Mouse (Mus musculus): ENCODE measurements around the gene Gemin5.
"Not testable (repeated sequence)": the region's sequence is repeated elsewhere in the genome, so short reads cannot be mapped to it uniquely, and the experiment has no call there.

Gemin5 gene

DNA sequence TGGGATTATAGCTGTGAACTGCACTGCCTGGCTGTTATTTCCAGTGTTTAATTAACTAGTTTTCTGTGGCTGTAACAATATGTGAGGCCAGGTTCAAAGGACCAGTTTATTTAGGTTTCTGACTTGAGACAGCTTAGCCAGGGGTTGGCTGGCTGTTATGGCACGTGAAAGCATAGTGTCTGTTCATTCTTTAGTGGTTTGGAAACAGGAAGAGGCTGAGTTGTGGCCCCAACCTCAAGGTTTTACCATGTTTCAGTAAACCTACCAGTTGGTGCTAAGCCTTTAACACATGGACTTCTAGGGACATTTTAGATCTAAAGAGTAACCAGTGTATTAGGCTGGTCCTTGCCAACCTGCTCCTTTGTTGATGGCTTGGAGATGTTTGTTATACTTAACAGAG, 51.8 kb downstream of the Gemin5 start:
- no peak for DNase-seq (ENCODE audit: low spot score)

DNA sequence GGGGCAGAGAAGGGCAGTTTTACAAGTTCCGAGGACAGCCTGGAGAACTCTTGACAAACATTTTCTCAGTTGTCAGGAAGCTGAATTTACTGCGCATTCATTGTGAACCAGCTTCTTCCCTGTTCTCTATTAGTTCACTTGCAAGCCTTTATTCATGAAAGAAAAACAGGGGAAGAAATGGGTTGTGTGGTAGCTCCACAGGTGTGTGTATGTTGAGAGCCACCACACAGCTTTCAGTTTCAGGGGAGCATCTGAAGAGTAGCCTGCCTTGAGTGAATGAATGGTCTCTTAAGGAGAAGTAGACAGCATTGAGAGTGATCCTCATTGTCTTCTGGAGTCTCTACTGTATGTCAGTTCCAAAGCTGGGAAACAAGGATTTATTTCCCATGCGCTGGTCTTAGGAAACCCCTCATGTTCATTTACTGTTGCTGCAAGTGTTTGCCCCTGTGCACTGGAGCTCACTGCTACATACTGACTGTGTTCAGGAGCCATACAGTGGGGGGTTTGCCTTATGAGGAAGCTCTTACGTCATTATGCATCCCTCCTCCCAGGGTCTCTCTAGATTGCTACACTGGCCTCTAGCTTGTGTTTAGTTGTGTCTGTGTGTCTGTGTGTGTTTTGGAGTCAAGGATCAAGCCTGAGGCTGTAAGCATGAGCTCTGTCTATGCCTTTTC, 60.5 kb downstream of the Gemin5 start:
- no peak for DNase-seq (ENCODE audit: low spot score)

DNA sequence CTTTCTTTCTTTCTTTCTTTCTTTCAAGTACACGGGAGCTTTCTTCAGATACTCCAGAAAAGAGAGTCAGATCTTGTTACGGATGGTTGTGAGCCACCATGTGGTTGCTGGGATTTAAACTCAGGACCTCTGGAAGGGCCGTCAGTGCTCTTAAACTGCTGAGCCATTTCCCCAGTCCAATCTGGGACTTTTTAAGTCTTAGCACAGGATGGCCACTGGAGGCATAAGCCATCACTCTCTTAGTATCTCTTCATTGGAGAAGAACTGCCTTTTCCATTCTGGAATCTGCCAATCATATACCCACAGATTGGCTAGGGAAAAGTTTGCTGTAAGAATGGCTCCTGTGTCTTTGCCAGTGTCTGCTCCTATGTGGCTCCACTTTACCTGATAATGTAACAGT, 61.3 kb downstream of the Gemin5 start:
- no peak for DNase-seq (ENCODE audit: low spot score)

DNA sequence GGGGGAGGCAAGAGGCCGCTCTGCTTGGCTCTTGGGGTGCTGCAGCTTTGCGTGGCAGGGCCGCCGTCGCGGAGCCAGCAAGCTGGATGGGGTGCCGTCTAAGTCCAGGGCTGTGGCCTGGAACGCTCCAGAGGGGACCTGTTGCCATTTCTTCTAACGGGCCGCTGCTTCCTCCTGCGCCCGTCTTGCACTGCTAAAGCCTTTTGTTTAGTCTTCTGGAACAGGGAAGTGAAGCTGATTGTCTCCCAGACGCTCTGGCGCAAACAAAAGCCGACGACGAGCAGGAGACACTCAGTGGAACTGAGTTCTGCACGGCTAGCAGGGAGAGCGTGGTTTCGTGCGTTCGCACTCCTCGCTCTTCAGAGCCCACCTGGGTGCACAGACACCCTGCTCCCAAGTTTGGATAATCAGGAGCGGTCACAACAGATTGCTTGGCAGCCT, 64.0 kb downstream of the Gemin5 start:
- DNase-seq (ENCODE audit: low spot score) = peak; percentile 50

DNA sequence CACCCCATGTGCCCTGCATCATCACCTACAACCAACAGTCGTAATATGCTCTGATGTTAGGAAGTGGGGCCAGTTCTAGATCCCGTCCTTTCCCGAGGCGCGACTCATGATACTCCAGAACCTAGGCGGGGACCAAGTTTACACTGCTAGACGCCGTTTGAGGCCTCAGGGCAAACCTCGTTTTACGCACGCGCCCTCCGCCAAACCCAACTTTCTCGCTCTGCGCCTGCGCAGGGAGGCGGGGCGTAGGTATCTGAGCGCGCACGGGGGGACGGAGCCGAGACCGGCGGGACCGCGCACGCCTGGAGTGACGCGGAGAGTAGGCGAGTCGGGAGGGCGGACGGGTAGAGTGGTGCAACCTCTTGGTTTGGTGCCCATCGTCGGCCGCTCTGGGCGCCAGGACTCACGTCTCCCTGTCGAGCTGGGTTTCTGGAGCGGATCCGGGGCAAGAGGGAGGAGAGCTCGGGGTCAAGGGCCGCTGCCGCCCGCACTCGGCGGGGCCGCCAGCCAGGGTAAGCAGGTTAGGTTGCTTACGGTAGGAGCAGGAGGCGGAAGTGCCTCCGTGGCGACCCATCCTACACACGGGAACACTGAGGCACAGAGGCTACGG, 64.5 kb downstream of the Gemin5 start, which contains the start of gene Cnot8:
TSS of gene Cnot8 (plus strand) at position 457 of the 610 bp plus-strand sequence.
- DNase-seq (ENCODE audit: low spot score) = peak; percentile 99

DNA sequence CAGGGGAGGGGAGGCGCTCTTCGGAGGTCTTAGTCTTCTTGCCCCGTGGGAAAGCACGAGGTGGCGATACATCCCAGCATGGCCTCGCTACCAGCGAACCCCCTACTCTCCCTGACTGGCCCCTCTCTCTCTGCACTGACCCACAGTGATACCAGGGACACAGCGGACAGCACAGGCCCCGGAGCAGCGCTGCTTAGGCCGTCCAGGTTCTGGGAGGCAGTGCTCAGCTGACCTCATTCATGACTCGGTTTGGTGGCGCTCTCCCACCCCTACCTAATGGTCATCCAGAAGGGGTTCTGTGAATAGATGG, 65.0 kb downstream of the Gemin5 start:
- no peak for DNase-seq (ENCODE audit: low spot score)

DNA sequence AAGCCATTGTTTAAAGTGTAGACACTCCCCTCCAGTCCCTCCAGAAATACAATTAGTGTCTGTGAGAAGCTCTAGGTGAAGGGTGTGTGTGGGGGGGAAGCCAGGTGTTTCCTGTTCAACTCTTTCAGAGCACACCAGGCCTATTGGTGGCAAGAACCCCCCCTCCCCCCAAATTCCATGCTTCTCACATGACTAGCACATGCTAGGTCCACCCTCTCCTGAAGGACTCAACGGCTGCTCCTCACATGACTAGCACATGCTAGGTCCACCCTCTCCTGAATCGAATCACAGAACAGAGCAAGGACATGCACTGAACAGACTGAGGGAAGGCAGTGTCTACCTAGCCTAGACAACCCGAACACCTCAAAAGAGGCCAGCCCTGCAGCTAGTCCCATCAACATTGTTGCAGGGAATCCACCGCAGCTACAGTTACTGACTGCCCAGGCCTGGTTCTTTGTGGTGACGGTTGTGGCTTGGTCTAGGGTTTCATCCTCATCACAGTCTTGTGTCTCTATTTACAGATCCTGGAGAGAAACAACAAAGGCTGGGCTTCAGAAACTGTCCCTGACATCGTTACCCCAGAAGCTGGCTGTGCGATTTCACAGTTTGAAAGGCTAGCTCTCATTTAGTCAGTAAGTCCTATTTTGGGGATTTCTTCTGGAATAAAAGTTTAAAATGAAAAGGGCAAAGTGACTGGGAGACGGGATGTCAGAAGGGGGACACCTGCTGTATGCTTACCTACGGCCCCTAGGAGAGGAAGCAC, 65.6 kb downstream of the Gemin5 start:
- DNase-seq (ENCODE audit: low spot score) = no peak

DNA sequence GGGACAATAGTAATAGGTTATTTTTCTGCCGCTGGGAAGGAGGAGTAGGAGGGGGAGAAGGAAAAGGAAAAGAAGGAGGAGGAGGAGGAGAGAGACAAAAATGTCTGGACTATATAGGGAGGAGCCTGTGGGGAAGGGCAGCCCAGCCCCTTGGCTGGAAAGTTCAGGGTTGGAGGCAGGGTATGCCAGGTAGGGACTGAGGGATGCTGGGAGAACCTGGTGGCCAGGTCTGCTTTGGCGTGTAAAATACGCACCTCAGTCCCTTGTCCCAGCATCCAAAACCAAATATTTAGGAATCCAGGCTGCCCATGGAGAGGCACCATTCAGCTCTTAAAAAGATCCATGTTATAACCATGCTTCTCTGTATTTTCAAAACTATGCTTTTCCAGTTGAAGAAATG, 66.2 kb downstream of the Gemin5 start:
- no peak for DNase-seq (ENCODE audit: low spot score)

DNA sequence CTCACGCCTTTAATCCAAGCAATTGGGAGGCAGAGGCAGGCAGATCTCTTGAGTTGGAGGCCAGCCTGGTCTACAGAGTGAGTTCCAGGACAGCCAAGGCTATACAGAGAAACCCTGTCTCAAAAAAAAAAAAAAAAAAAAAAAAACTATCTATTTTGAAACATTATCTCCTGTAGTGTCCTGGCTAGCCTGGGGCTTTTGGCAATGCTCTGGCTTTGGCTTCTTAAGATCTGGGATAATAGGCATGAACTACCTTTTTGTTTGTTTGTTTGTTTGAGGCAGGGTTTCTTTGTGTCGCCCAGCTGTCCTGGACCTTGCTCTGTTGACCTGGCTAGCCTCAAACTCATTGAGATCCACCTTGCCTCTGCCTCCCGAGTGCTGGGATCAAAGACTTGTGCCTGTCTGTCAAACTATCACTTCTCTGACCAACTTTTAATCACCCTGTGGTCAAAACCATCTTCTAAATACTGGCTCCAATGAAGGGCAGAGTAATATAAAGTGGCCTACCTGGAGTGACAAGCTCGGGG, 67.1 kb downstream of the Gemin5 start:
- no peak for DNase-seq (ENCODE audit: low spot score)

DNA sequence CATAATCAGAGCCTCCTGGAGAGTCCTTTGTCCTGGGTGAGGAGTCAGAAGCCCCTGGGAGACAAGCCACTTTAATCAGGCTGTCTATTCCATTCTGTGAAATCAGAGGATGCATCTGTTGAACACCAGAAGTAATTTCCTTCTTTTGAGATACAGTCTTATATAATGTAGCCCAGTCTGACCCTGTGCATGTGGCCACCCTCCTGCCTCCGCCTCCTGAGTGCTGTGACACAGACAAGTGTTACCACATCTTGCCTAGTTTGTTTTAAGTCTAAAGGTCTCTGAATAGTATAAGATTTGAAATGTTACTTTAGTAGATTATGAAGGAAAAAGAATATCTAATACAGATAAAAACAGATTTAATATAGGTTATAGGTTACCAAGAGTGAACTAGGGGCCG, 68.3 kb downstream of the Gemin5 start:
- DNase-seq (ENCODE audit: low spot score) = no peak

DNA sequence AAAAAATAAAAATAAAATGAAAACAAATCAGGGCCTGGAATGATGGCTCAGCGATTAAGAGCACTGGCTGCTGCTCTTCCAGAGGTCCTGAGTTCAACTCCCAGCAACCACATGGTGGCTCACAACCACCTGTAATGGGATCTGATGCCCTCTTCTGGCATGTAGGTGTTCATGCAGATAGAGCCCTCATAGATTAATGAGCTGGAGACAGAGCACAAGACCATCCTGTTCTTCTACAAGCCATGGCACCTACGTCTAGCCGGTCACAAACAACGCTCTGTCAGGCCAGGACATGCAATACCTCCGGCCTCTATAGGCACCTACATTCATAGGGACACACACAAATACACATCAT, 70.0 kb downstream of the Gemin5 start:
- DNase-seq (ENCODE audit: low spot score) = not testable (repeated sequence)

DNA sequence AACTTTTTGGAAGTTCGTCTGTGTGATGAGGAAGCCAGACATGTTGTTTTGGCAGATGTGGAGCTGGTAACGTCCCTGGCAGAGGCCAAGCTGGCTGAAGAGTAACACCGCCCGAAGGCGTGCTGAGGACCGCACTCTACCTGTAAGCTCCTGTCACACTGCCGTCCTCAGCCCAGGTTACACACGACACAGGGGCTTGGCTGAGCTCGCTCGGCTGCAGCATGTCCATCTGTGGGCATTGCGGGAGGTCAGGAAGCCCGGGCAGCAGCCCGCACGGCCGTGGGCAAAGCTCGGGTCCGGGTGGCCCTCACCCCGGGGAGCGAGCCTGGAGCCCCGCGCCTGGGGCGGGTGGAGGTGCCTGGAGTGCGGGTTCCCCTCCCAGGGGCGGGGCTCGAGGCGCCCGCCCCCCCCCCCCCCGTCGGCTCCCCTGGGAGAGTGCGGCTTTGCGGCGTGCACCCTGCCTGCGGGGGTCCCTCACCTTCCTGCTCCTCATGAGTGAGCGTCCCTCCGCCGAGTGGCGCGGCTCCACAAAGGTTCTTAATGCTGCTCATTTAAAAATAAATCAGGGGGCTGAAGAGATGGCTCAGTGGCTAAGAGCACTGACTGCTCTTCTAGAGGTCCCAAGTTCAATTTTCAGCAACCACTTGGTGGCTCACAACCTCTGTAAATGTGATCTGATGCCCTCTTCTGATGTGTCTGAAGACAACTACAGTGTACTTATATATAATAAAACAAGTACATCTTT, 70.5 kb downstream of the Gemin5 start:
- DNase-seq (ENCODE audit: low spot score) = no peak

DNA sequence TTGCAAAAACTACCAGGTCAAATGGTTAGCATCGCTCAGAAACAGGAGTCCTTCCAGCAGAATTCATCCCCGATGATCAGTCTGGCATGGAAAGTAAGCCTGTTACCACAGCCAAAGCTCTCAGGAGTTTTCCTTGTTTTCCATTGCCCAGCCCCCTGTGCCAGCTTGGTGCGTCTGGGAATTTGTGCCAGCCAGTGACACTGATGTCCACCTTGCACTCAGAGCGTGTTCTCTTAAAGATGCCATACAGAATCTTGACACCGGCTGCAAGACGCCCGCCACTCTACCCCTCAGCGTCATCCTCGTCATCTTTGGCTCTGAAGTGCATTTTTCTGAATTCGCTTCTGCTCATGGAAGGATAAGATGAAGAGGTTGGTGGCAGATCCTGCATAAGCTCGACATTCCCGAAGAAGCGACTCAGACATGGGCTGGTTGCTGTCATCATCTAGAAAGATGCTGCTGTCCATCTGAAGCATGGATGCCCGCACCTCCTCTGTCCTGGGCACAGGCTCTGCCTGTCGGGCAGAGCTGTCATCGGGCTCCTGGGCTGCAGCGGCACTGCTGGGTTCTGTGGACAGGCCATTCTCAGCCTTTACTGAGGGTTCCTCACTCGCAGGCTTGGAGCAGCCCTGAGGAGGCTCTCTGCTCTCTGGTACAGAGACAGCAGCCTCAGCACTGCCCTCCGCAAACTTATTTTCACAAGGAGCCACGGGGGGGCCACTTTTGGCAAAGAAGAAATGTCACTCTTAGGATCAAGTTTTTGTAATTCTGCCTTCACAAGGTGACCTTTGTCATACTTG, 71.3 kb downstream of the Gemin5 start:
- DNase-seq (ENCODE audit: low spot score) = no peak

DNA sequence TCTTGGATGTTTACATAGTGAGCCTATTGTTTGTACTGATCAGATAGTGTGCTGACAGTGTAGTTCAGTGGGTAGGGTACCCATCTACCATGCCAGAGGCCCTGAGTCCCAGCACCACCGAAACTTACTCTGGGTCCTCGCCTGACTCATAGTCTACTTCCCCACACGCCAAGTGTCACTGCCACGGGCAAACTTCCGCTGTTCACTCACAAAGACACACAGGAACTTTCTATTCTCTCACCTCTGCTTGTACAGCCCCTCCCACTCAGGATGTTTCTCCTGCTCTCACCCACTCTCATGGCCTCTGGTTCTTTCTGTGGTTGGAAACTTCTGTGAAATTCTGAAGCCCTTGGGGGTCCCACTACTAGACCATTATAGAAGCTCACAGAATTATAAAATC, 72.2 kb downstream of the Gemin5 start:
- DNase-seq (ENCODE audit: low spot score) = no peak

DNA sequence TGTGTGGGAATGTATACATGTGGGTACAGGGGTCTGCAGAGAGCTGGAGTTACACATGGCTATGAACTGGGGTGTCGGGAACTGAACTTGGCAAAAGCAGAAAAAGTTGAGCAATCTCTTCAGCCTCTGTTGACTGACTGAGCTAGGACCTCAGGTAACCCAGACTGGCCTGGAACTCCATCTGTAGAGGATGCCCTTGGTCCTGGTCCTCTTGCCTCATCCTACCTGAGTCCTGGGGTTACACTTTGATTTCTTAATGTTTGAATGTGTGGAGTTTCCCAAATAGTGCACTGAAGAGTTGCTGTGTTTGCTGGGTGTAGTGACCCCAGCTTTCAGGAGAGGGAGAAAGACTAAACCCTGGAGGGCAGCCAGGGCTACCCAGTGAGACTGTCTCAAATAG, 72.8 kb downstream of the Gemin5 start:
- no peak for DNase-seq (ENCODE audit: low spot score)

DNA sequence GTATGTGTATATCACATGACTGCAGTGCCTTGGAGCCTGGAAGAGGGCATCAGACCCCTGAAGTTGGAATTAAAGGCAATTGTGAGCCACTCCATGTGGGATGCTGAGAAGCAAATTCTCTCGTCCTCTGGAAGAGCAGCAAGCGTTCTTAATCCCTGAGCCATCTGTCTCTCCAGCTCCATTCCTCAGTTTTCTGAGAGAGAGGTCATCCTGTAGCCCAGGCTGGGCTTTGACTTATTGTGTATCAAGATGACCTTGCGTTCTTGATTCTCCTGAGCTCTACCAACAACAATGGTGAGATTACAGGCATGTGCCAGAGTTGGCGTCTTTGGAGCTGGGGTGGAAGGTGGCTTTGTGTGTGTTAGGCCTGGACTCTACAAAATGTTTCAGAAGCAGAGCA, 73.6 kb downstream of the Gemin5 start:
- DNase-seq (ENCODE audit: low spot score) = no peak

DNA sequence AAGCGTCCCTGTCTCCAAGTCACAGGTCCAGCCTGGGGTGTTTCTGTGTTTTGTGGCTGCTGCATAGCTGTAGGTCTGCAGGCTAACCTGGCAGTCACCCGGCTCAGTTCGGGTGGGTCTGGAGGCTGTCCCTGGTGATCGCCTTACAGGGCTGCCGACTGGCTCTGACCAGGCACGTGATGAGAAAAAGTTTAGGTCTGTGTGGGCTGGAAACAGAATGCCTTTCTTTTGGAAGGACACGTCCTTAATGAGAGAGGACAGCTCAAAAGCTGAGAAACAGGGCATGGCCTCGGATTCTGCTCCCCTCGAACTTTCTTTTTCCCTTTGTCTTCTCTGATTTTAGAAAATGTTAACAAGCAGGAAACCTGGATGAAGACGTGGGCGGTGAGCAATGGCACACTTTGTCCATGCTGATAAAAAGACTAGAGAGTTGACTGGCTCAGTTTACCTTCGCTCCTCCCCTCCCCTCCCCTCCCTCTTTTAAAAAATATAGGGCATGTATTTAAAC, 75.3 kb downstream of the Gemin5 start, which contains the start of gene Gm12248:
TSS of gene Gm12248 (minus strand) at position 114 of the 508 bp plus-strand sequence.
- peak; percentile 54 for DNase-seq (ENCODE audit: low spot score)

DNA sequence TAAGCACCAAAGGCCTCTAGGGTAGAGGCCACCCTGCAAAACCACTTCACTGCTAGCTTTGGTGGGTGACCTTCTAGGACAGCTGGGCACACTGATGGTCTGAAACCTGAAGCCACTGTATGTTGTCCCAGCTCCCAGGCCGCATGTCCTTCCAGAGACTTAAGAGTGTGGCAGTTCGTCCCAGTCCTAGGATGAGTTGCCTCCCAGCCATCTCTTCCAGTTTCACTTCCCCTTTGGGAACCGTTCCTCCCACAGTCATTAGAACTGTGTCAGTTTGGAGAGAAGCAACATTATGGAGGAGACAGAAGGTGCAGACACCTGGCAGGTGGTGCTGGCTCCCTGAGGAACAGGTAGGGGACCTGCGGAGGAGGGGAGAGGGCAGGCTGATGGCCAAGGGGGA, 75.8 kb downstream of the Gemin5 start:
- no peak for DNase-seq (ENCODE audit: low spot score)

DNA sequence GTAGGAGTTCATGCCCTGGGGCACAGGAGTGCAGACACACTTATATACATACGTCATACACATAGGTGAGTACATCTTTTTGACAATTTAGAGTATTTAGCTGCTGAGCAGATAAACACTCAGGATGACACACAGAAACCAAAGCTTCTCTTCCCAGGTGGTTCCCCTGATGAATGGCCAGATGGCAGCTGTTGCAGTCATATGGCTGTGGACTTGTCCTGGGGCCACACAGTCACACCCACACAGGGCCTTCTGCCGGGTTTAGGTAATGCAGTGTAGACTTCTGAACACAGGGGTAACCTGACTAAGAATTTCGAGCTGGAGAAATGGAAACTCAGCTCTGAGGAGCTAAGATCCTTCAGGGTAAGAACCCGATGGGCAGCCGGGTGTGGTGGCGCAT, 86.6 kb downstream of the Gemin5 start:
- no peak for DNase-seq (ENCODE audit: low spot score)

DNA sequence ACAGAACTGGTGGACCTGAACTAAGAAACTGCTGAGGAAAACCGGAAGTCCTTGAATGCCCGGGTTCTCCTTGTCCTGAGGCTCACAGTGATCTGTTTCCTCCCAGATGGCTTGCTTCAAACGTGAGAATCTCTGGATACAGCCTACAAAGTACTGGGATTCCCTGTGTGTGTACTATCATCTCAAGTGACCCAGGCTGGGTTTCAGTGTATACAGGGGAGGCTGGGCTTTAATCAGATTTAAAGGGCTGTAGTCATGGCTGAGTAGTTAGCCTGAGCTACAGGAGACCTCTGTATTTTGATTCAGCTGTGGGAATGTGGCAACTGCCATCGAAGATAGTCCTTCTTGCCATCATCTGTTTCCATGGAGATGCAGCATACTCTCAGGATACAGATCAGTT, 91.1 kb downstream of the Gemin5 start:
- DNase-seq (ENCODE audit: low spot score) = no peak

DNA sequence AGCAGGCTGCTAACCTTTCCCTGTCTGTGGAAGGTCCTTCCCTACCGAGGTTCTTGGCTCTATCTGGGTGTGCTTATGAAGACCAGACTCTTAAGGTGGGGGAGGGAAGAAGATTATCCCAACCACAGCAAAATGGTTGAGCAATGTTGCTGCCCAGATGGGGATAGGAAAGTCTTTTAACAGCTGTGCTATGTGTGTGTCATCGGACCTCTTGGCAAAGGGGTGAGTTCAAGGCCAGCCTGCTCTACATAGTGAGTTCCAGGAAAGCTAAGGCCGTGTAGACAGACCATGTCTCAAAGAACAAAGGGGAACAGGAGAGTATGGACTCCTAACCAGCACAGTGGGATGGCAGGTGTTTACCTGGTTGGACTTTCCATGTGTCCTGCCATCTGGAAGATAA, 95.4 kb downstream of the Gemin5 start:
- DNase-seq (ENCODE audit: low spot score) = no peak

Data from ovary, adult 18-20 months (tissue).